Mouse (Mus musculus) colon, adult 2 months (tissue): Measurements from ENCODE around the gene Inpp5d. TPM values are rescaled to one million over a fixed set of nuclear protein-coding genes. Genes with fewer than 3 reads are reported as not detected.

Experiments
- polyA plus RNA-seq: library from polyadenylated mRNA; depleted of rRNA; stranded (reverse); fragments of >200 nt; gene quantifications from 2 replicates; pipeline ENCODE4 v1.2.3, GENCODE M21; 2012; rRNA removed

The Inpp5d gene
- 20.4 and 21.3 TPM in 2 replicates for polyA plus RNA-seq

DNA sequence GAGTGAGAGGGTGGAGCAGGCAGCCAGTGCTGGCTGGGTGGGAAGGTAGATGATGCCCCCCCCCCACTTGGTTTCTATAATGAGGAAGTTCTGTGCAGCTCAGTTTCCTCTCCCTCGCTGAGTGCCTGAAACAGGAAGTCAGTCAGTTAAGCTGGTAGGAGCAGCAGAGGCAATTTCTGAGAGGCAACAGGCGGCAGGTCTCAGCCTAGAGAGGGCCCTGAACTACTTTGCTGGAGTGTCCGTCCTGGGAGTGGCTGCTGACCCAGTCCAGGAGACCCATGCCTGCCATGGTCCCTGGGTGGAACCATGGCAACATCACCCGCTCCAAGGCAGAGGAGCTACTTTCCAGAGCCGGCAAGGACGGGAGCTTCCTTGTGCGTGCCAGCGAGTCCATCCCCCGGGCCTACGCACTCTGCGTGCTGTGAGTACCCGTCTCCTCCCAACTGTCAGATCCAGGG is at the start of gene Inpp5d:
Gene Inpp5d (plus strand): TSS at position 102 of the 458 bp plus-strand sequence.

DNA sequence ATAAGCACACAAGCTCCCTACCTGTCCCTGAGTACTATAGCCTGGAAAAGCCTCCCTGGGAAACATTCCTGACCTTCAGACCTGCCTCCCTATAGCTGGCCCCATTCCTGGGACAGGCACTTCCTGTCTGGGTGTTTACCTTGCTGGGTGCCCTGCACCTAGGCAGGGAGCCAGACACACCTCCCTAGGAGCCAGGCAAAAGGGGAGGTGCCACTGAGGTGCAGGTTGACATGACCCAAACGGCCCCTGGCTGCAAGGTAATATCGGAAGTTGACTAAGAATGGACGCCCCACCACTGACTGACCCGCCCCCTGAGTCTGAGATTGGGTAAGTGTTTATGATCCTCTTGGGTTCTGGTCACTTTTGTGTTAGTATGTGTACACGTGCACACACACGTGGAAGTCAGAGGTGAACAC is 46.3 kb upstream of the Inpp5d start, which contains the start of gene Ngef:
Gene Ngef (minus strand): TSS at position 71 of the 416 bp plus-strand sequence.

DNA sequence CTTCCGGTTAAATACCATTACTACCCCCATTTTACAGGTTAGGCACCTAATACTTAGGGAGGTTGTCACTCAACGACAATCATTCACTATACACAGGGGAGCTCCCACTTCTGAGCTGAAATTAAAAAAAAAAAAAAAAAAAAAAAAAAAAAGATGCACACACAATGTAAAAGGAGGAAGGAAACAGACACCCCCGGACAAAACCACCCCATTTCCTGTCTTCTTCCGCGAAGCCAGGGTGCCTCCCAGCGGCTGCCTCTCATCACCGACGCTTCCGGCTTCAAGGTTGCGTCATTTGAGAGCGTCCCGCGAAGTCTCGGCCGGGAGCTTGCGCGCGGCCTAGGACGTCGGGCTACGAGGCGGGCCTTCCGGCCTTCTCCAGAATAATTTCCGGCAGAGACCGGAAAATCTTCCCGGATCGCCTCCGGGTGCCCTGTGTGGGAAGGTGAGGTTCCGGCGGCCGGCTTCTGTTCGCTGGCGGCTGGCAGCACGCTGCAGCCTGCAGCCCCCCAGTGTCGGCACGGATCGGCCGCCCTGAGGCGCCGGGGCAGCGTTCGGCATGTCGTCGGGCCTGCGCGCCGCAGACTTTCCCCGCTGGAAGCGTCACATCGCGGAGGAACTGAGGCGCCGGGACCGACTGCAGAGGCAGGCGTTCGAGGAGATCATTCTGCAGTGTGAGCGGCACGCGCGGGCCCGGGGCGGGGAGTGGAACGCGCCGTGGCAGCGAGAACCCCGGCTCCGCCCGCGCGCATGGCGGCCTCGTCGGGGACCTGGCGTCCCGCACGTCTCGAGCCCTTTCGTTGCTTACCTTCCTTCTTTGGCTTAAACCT is 135.7 kb downstream of the Inpp5d start, which contains the start of gene Atg16l1:
Gene Atg16l1 (plus strand): TSS at position 230 of the 830 bp plus-strand sequence.

Other genes starting within 250 kb of the Inpp5d start
- not detected in 2 replicates for gene Kcnj13, start 225.6 kb upstream of the Inpp5d start, polyA plus RNA-seq
- gene Snorc, start 150.0 kb upstream of the Inpp5d start, polyA plus RNA-seq, result not detected in 2 replicates
- 1.5 and 2.9 TPM in 2 replicates for gene Neu2, start 110.4 kb upstream of the Inpp5d start, polyA plus RNA-seq
- 15.9 and 25.6 TPM in 2 replicates for gene Ngef, start 46.4 kb upstream of the Inpp5d start, polyA plus RNA-seq
- 17.0 and 18.4 TPM in 2 replicates for gene Atg16l1, start 135.6 kb downstream of the Inpp5d start, polyA plus RNA-seq
- gene Sag, start 183.4 kb downstream of the Inpp5d start, polyA plus RNA-seq, result 0.07 and 0.31 TPM in 2 replicates
- 33.3 and 36.2 TPM in 2 replicates for gene Dgkd, start 233.0 kb downstream of the Inpp5d start, polyA plus RNA-seq